Mouse (Mus musculus): ENCODE results near the gene Pde11a. TPM values are rescaled to one million over a fixed set of nuclear protein-coding genes. Genes with fewer than 3 reads are reported as not detected.

Gene Pde11a
- total RNA-seq, 1 experiment from 2014 or later, result not detected

Other genes with a start within 250 kb of the Pde11a start
- gene Cyct, start 21.7 kb upstream of the Pde11a start, total RNA-seq (2017), result not detected in 2 replicates
- 35.8 and 39.7 TPM in 2 replicates for gene Rbm45, start 31.2 kb upstream of the Pde11a start, total RNA-seq (2017)
- gene Osbpl6, start 67.7 kb upstream of the Pde11a start, total RNA-seq (2017), result not detected in 2 replicates

All from neutrophil, adult 5-6 weeks (primary cell).